In the genomic region with DNA sequence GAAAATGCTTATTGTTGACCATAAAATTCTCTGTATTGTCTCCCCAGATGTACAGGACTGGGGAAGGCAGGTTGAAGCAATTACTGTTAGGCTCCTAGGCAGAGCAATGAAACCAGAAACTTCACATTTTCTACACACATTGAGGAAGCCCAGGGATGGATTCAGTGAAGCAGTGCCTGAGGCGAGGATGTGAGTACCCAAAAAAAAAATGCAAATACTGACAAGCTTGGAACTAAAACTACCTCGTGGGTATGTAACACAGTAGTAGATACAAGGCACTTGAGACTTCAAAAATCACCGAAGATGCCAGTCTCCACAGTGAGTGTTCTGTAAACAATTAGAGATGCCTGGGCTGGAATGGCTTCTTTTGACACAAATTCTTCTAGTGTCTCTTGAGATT, we compare ENCODE assay signal across 21 mouse cellular contexts.
"Had no signal": no experiment of that assay in that cellular context is flagged by ENCODE, and none has a peak within 500 bp of the region (broad histone marks: within the 10 kb centered on the region; RNA-seq: fewer than 3 reads in every experiment).

No protein-coding gene starts in this region.

- H3K36me3 ChIP-seq: lung, embryonic 15.5 days; midbrain, embryonic 12.5 days; neural tube, embryonic 13.5 days; neural tube, embryonic 15.5 days had no signal

- H3K27ac ChIP-seq: lung, embryonic 15.5 days; macrophage; midbrain, embryonic 12.5 days; neural tube, embryonic 13.5 days; neural tube, embryonic 15.5 days had no signal

- H3K27me3 ChIP-seq: lung, embryonic 15.5 days; megakaryocyte, embryonic 14.5 days; midbrain, embryonic 12.5 days; neural tube, embryonic 13.5 days; neural tube, embryonic 15.5 days had no signal

- H3K4me3 ChIP-seq: lung, embryonic 15.5 days; megakaryocyte, embryonic 14.5 days; midbrain, embryonic 12.5 days; myocyte; neural tube, embryonic 13.5 days; neural tube, embryonic 15.5 days had no signal

- H3K4me2 ChIP-seq: lung, embryonic 15.5 days; midbrain, embryonic 12.5 days; neural tube, embryonic 13.5 days; neural tube, embryonic 15.5 days had no signal

- ATAC-seq: lung, postnatal 0 days; midbrain, embryonic 16.5 days had no signal

- H3K9ac ChIP-seq: lung, embryonic 15.5 days; midbrain, embryonic 12.5 days; neural tube, embryonic 13.5 days; neural tube, embryonic 15.5 days had no signal

- H3K4me1 ChIP-seq: lung, embryonic 15.5 days; megakaryocyte, embryonic 14.5 days; midbrain, embryonic 12.5 days; neural tube, embryonic 13.5 days; neural tube, embryonic 15.5 days had no signal

- DNase-seq: lung, adult 2 months; lung, postnatal 14 days; lung, postnatal 36 days; midbrain, embryonic 14.5 days; retina, postnatal 1 day; right cerebral cortex, adult 18-20 months; right cerebral cortex, postnatal 25 days; right cerebral cortex, postnatal 4 days; spleen, adult 18-20 months; thymus, adult 18-20 months; thymus, postnatal 14 days; thymus, postnatal 36 days had no signal

- H3K9me3 ChIP-seq: lung, embryonic 15.5 days; megakaryocyte, embryonic 14.5 days; midbrain, embryonic 12.5 days; neural tube, embryonic 13.5 days; neural tube, embryonic 15.5 days had no signal
